Mouse (Mus musculus) lung, embryonic 15.5 days (tissue): ENCODE data around the gene Trim12a. TPM values are rescaled to one million over a fixed set of nuclear protein-coding genes. Genes with fewer than 3 reads are reported as not detected.
"Not testable (repeated sequence)": the region's sequence is repeated elsewhere in the genome, so short reads cannot be mapped to it uniquely, and the experiment has no call there.

Source experiments
- ATAC-seq: fragments of 200-750 bp; cut with Nextera tagmentation; 2 replicates; pipeline ENCODE4 v1.8.0; 2017; ENCODE audit warnings: moderate number of reproducible peaks, borderline replicate concordance; ENCODE audit not compliant: low FRiP score, low TSS enrichment; ENCODE audit errors: extremely low read depth
- H3K27ac ChIP-seq: fragments of 300-500 bp; sonication (generic); 2 replicates; pipeline ENCODE4 v1.5.1; 2015; ENCODE audit warnings: moderate library complexity, mild to moderate bottlenecking, inconsistent platforms
- H3K27me3 ChIP-seq: fragments of 300-500 bp; sonication (generic); 2 replicates; pipeline ENCODE4 v1.6.1; 2015; ENCODE audit warnings: inconsistent platforms
- H3K36me3 ChIP-seq: fragments of 300-500 bp; sonication (generic); 2 replicates; pipeline ENCODE4 v1.6.1; 2015; ENCODE audit warnings: inconsistent platforms
- H3K4me1 ChIP-seq: fragments of 300-500 bp; sonication (generic); 2 replicates; pipeline ENCODE4 v1.6.1; 2015; ENCODE audit warnings: inconsistent platforms
- H3K4me2 ChIP-seq: fragments of 300-500 bp; sonication (generic); 2 replicates; pipeline ENCODE4 v1.6.1; 2015; ENCODE audit warnings: inconsistent platforms, mild to moderate bottlenecking, moderate library complexity
- H3K4me3 ChIP-seq: fragments of 300-500 bp; sonication (generic); 2 replicates; pipeline ENCODE4 v1.5.1; 2015; ENCODE audit warnings: mild to moderate bottlenecking, inconsistent platforms
- H3K9ac ChIP-seq: fragments of 300-500 bp; sonication (generic); 2 replicates; pipeline ENCODE4 v1.6.1; 2015; ENCODE audit warnings: inconsistent platforms
- H3K9me3 ChIP-seq: fragments of 300-500 bp; sonication (generic); 2 replicates; pipeline ENCODE4 v1.6.1; 2016; ENCODE audit warnings: inconsistent platforms
- WGBS: fragments of 180-500 bp; shearing (Covaris S2); methylation state at CpG from one replicate; pipeline ENCODE4 v1.1.7; 2015; 5-methylcytosine and 5-hydroxymethylcytosine counted together
- polyA plus RNA-seq: library from polyadenylated mRNA; unstranded; fragments of >200 nt; fragmentation: Nextera tagmentation; extraction: Ambion mirVana; gene quantifications from 2 replicates; pipeline ENCODE4 v1.2.1, GENCODE M21; 2015

Gene Trim12a
- polyA plus RNA-seq, result 4.2 and 5.6 TPM in 2 replicates

DNA sequence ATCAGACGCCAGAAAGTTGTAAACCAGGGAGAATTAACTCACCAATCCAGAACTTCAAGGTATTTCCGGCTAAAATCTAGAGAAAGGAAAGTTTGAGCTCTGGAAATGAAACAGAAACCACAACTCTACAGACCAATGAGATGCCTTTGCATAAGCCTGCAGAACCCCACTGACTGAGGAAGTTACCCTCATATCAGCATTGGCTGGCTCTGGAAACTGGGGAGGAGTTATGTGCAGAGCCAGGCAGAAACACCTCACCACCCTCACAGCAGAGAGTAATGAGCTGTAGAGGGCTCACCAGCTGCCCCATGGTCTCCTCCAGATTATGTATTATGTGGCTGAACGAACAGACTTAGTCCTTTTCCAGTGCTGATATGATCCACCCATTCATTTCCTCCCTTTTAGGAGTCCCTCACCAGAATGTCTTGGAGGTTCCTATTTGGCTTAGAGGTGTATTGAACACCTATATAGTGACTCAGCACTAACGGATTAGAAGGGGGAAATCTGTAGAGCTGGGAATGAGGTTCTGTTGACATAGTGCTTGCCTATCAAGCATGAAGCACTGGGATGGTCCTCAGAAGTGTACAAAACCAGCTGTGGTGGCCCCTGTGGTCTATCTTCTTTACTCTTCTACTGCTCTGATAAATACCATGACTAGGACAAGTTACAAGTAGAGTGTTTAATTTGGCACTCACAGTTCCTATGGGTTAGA is at the start of gene Trim12a:
Gene Trim12a (minus strand): TSS at position 98 of the 712 bp plus-strand sequence.
- ATAC-seq, result peak; percentile 89
- Histone ChIP-seq H3K4me2 (peak within 1 kb of the TSS; percentile 54), H3K9ac (peak within 1 kb of the TSS; percentile 37), H3K4me3 (peak within 1 kb of the TSS; percentile 48)
- H3K9me3 ChIP-seq, H3K36me3 ChIP-seq, H3K27me3 ChIP-seq, H3K4me1 ChIP-seq, H3K27ac ChIP-seq: not testable (repeated sequence)
- 16% methylated on average over 4 of the region's 4 CpGs for WGBS

DNA sequence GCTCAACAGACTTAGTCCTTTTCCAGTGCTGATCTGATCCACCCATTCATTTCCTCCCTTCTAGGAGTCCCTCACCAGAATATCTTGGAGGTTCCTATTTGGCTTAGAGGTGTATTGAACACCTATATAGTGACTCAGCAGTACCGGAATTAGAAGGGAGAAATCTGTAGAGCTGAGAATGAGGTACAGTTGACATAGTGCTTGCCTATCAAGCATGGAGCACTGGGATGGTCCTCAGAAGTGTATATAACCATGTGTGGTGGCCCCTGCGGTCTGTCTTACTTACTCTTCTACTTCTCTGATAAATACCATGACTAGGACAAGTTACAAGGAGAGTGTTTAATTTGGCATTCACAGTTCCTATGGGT is 38.3 kb upstream of the Trim12a start:
- no peak overlapping the region for H3K9ac ChIP-seq
- no peaks in the 10 kb centered on the region for H3K27me3 ChIP-seq
- H3K4me1 ChIP-seq, result no peaks in the 10 kb centered on the region
- WGBS, result 58% methylated on average over 2 of the region's 2 CpGs
- peak overlapping the region; percentile 61 for H3K4me2 ChIP-seq
- no peak overlapping the region for H3K27ac ChIP-seq
- H3K4me3 ChIP-seq, result peak overlapping the region; percentile 48
- ATAC-seq, result no peak
- no peaks in the 10 kb centered on the region for H3K36me3 ChIP-seq
- H3K9me3 ChIP-seq, result no peaks in the 10 kb centered on the region

DNA sequence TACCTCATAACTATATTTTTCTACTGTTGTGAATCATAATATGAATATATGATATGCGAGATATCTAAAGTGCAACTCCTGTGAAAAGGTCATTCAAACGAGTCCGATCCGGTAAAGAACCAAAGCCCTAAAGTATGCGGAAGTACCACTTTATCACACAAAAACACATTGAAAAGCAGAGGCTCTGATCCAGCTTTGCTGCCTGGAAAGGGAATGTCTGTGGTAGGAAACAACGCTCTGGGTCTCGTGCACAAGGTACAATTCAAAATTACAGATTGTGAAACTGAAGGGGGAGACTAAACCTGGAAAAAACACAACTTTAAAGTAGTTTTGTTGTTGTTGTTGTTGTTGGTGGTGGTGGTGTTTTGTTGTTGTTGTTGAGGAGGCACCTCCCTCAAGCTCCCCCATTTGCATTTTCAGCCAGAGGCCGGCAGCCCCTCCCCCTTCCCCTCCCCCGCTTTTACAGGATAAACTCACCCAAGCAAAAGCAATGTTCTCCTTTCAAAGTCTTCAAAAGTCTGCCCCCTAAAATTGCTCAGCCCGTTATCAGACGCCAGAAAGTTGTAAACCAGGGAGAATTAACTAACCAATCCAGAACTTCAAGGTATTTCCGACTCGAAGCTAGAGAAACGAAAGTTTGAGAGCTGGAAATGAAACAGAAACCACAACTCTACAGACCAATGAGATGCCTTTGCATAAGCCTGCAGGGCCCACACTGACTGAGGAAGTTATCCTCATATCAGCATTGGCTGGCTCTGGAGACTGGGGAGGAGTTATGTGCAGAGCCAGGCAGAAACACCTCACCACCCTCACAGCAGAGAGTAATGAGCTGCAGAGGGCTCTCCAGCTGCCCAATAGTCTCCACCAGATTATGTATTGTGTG is 37.7 kb upstream of the Trim12a start, which contains the start of gene Trim12c:
Gene Trim12c (minus strand): TSS at position 646 of the 883 bp plus-strand sequence.
- Histone ChIP-seq H3K4me1 (no peaks in the 10 kb centered on the region), H3K36me3 (no peaks in the 10 kb centered on the region), H3K27ac (peak within 1 kb of the TSS; percentile 47), H3K9me3 (no peaks in the 10 kb centered on the region), H3K4me2 (peak within 1 kb of the TSS; percentile 61), H3K27me3 (no peaks in the 10 kb centered on the region), H3K9ac (0 out of 2 replicates have a peak within 1 kb of the TSS, but pooled peaks have one; percentile 27), H3K4me3 (peak within 1 kb of the TSS; percentile 48)
- peak; percentile 100 for ATAC-seq
- WGBS, result 2% methylated on average over 14 of the region's 14 CpGs

DNA sequence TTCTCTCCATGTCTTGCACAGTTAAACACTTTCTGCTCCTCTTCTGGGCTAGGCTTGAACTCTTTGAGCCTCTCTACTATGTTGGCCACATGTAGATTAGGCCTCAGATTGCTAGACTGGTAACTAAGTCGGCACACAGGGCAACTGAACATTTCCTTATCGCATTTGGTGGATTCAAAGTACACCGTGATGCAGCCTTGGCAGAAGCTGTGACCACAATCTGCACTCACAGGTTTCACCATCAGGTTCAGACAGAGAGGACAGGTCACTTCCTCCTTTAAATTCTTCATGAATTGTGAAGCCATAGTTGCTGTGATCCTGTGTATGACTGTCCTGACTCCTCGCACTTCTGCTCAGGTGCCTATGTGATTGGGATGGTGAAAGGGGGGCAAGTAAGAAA is 32.8 kb upstream of the Trim12a start:
- WGBS, result 89% methylated on average over 4 of the region's 4 CpGs
- not testable (repeated sequence) for H3K4me1 ChIP-seq, H3K27me3 ChIP-seq, H3K36me3 ChIP-seq, H3K9me3 ChIP-seq, H3K4me2 ChIP-seq, H3K9ac ChIP-seq, H3K4me3 ChIP-seq, H3K27ac ChIP-seq, ATAC-seq

DNA sequence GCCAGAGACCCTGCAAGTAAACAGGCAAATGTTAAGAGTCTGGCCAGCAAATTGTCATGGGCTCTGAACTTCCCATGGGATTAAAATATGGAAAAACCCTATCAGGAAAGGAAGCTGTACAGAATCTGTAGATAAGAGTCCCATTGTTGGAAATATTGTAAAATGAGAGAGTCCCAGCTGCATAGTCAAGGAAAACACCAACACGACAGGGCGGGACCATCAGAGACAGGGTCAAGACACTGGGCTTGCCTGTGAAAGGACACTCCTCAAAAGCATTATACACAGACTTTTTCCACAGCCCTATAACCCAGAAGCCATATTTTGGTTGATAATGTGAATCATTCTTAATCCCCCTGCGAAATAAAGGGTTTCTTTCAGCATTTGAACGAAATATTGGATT is 25.5 kb upstream of the Trim12a start:
- H3K36me3 ChIP-seq, result not testable (repeated sequence)
- 83% methylated on average over 4 of the region's 4 CpGs for WGBS

DNA sequence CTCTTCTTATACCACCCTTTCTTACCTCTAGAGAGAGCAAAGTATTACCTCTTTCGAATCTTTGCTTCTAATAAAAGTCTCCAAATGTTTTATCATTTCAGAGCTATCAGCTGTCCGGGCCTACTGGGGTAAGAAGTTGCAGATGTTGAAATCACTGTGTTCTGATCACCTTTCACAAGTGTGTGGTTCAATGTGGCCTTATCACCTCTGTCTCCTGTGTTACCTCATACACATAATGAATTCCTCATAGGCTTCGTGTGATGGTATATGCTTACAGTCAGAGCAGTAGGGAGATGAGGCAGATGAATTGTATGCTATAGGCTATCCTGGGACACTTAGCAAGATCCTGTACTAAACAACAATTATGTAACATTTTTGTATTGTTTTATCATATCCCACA is 20.3 kb upstream of the Trim12a start:
- not testable (repeated sequence) for H3K9me3 ChIP-seq, H3K4me1 ChIP-seq, H3K4me2 ChIP-seq, H3K27ac ChIP-seq, H3K4me3 ChIP-seq, H3K9ac ChIP-seq, H3K27me3 ChIP-seq, ATAC-seq, H3K36me3 ChIP-seq
- 69% methylated on average over 3 of the region's 3 CpGs for WGBS

More for the DNA sequence above, 25.5 kb upstream of the Trim12a start:
- not testable (repeated sequence) for H3K27me3 ChIP-seq, H3K4me1 ChIP-seq, H3K4me3 ChIP-seq, H3K4me2 ChIP-seq, ATAC-seq, H3K27ac ChIP-seq, H3K9ac ChIP-seq, H3K9me3 ChIP-seq

DNA sequence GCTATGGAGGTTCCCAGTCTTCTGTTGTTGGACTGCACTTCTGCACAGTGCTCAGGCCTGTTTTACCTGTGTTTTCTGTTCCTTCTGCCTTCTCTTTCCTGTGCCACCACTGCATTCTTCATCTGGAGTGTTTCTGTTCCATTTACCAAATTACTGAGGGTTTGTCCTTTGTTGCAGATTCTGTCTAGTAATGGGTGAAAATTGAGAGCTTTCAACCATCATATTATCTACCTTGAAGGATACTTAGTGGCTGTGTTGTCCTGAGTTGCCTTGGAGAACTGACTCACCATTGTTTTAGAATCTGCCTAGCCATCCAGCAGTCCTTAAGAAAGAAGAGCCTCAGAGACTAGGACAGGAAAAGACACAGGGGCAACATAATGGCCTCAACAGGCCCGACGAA is 13.9 kb upstream of the Trim12a start, which contains the start of gene Trim34b:
Gene Trim34b (plus strand): TSS at position 301 of the 400 bp plus-strand sequence.
- not testable (repeated sequence) for H3K27me3 ChIP-seq, H3K27ac ChIP-seq, H3K4me3 ChIP-seq, H3K4me2 ChIP-seq, H3K9me3 ChIP-seq, H3K36me3 ChIP-seq, H3K4me1 ChIP-seq, H3K9ac ChIP-seq, ATAC-seq
- 79% methylated on average over 2 of the region's 2 CpGs for WGBS

DNA sequence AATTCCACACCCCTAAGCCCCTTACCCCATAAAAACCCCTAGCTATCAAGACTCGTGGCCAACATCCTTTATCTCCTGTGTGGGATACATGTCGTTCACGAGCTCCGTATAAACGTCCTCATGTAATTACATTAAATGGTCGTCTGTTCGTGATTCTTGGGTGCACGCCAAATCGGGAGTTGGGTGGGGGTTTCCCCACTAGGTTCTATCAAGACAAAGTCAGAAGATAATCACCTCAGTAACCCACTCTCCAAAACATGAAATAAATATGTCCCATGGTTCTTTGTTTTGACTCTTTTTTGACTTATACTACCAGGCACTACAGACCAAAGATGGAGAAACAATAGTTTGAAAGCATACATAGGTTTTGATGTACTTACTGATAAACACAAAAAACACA is 6.8 kb upstream of the Trim12a start:
- no peaks in the 10 kb centered on the region for H3K4me1 ChIP-seq
- ATAC-seq, result no peak
- no peaks in the 10 kb centered on the region for H3K27me3 ChIP-seq
- no peak overlapping the region for H3K4me3 ChIP-seq
- H3K27ac ChIP-seq, result no peak overlapping the region
- no peaks in the 10 kb centered on the region for H3K36me3 ChIP-seq
- no peaks in the 10 kb centered on the region for H3K9me3 ChIP-seq
- H3K9ac ChIP-seq, result no peak overlapping the region
- 58% methylated on average over 9 of the region's 9 CpGs for WGBS
- no peak overlapping the region for H3K4me2 ChIP-seq

DNA sequence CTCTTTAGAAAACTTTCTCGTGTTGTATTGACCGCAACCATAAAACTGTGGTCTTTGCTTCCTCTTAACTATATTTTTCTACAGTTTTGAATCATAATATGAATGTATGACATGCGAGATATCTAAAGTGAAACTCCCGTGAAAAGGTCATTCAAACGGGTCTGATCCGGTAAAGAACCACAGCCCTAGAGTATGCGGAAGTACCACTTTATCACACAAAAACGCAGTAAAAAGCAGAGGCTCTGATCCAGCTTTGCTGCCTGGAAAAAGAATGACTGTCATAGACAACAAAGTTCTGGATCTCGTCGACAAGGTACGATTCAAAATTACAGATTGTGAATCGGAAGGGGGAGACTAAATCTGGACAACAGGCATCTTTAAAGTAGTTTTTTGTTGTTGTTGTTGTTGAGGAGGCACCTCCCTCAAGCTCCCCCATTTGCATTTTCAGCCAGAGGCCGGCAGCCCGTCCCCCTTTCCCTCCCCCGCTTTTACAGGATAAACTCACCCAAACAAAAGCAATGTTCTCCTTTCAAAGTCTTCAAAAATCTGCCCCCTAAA is 391 bp downstream of the Trim12a start:
- peak overlapping the region; percentile 48 for H3K4me3 ChIP-seq
- H3K27ac ChIP-seq, result no peak overlapping the region
- peak overlapping the region; percentile 37 for H3K9ac ChIP-seq
- H3K27me3 ChIP-seq, result no peaks in the 10 kb centered on the region
- no peaks in the 10 kb centered on the region for H3K9me3 ChIP-seq
- 10% methylated on average over 15 of the region's 15 CpGs for WGBS
- H3K4me1 ChIP-seq, result no peaks in the 10 kb centered on the region
- H3K36me3 ChIP-seq, result no peaks in the 10 kb centered on the region
- ATAC-seq, result peak; percentile 59; the same call in 1 of the 2 replicates
- H3K4me2 ChIP-seq, result peak overlapping the region; percentile 54

DNA sequence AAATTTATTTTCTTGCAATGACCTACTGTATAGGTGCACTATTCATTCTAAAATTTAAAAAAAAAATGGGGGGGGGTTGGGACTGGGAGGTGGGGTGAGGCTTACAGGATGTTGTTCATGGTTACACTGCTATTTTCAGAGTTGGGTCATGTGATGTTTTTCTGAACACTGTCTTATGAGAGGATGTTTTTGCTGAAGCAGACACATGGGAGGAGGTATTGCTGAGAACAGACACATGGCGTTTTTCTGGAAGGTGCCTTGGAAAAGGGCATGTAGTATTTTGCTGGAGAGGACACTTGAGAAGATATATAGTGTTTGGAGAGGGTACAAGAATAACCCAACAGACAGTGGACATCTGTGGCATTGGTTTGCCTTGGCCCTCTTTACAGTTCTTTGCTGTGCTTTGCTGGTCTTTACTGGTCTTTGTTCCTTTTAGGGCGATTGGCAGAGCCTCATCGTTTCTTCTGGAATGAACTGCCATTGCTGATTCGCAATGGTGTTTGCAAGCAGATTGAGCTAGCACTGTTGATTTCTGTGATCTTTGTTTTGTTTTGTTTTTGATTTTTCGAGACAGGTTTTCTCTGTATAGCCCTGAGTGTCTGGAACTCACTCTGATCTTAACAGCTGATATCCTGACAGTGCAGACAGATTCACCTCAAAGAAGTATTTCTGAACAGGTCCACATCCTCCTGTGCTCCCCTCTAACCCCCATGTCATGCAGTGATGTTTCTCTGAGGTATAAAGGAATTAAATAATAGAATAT is 23.4 kb downstream of the Trim12a start:
- no peak for ATAC-seq
- Histone ChIP-seq H3K27me3 (no peaks in the 10 kb centered on the region), H3K27ac (no peak overlapping the region), H3K9ac (no peak overlapping the region), H3K4me1 (no peaks in the 10 kb centered on the region), H3K36me3 (no peaks in the 10 kb centered on the region), H3K4me2 (no peak overlapping the region), H3K4me3 (no peak overlapping the region), H3K9me3 (no peaks in the 10 kb centered on the region)
- WGBS, result 80% methylated on average over 5 of the region's 5 CpGs

DNA sequence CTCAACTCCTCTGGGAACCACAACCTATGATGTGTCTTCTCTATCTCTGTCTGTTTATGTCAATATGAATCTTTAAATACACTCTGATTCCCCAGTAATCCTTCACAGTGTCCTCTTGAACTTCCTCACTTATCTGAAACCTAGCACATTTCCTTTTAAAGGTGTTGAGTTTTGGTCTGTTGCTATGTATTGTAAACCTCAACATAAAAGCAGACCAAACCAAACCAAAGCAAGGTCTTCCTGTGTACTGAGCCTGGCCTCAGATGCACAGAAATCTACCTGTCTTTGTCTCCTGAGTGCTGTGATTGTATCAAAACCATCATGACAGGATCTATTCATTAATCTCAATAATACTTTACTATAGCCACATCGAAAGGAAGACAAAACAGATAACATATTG is 24.6 kb downstream of the Trim12a start:
- no peak overlapping the region for H3K4me2 ChIP-seq
- H3K9ac ChIP-seq, result no peak overlapping the region
- WGBS, result 68% methylated on average over 1 of the region's 1 CpGs
- no peaks in the 10 kb centered on the region for H3K4me1 ChIP-seq
- H3K9me3 ChIP-seq, result no peaks in the 10 kb centered on the region
- no peak overlapping the region for H3K27ac ChIP-seq
- H3K4me3 ChIP-seq, result no peak overlapping the region
- no peak for ATAC-seq
- H3K36me3 ChIP-seq, result no peaks in the 10 kb centered on the region
- no peaks in the 10 kb centered on the region for H3K27me3 ChIP-seq
